Mouse (Mus musculus) ES-E14 (cell line): Measurements from ENCODE around the gene Nudt3. TPM values are rescaled to one million over a fixed set of nuclear protein-coding genes. Genes with fewer than 3 reads are reported as not detected.

Source experiments
- DNase-seq: peaks from one replicate; pipeline ENCODE4 v3.0.0-alpha.2; 2013; ENCODE audit warnings: low read depth, low spot score
- H3K27ac ChIP-seq: 2 replicates; pipeline ENCODE4 v1.5.1; 2012; ENCODE audit warnings: low read depth, mild to moderate bottlenecking, low read length, moderate library complexity, mixed read lengths; ENCODE audit not compliant: poor library complexity, insufficient read depth, severe bottlenecking
- H3K36me3 ChIP-seq: 2 replicates; pipeline ENCODE4 v1.6.1; 2012; ENCODE audit warnings: mild to moderate bottlenecking, low read length, moderate library complexity, mixed read lengths; ENCODE audit not compliant: control insufficient read depth, poor library complexity, insufficient read depth, severe bottlenecking
- H3K4me1 ChIP-seq, 2 experiments: fragments of 150-350 bp in 1 of 2; sonication (generic) in 1 of 2; 2 replicates each; pipeline ENCODE4 v1.6.1; 2012; ENCODE audit warnings: low read length in 2 of 2, mild to moderate bottlenecking in 1 of 2, mixed read lengths in 1 of 2; ENCODE audit not compliant: control insufficient read depth in 2 of 2, insufficient read depth in 2 of 2, poor library complexity in 1 of 2
- H3K4me3 ChIP-seq, 2 experiments: fragments of 150-350 bp in 1 of 2; sonication (generic) in 1 of 2; 2 replicates each; pipeline ENCODE4 v1.5.1; 2012; ENCODE audit warnings: low read length in 2 of 2, low read depth in 1 of 2, mild to moderate bottlenecking in 1 of 2, mixed read lengths in 1 of 2; ENCODE audit not compliant: insufficient read depth in 1 of 2, poor library complexity in 1 of 2, severe bottlenecking in 1 of 2
- H3K9ac ChIP-seq: 2 replicates; pipeline ENCODE4 v1.6.1; 2012; ENCODE audit warnings: low read depth, mild to moderate bottlenecking, low read length, mixed read lengths; ENCODE audit not compliant: poor library complexity, insufficient read depth, severe bottlenecking
- H3K9me3 ChIP-seq: fragments of 150-350 bp; sonication (generic); 2 replicates; pipeline ENCODE4 v1.6.1; 2012; ENCODE audit warnings: low read depth, mild to moderate bottlenecking, low read length; ENCODE audit not compliant: control insufficient read depth, insufficient read depth
- CHD2 ChIP-seq: IDR thresholded peaks from 2 replicates; pipeline ENCODE4 v1.6.1; 2014; ENCODE audit warnings: mild to moderate bottlenecking, low read depth, low read length, inconsistent platforms
- HCFC1 ChIP-seq: IDR thresholded peaks from 2 replicates; pipeline ENCODE4 v1.6.1; 2012; ENCODE audit warnings: low read length, inconsistent platforms, borderline replicate concordance; ENCODE audit not compliant: insufficient read depth
- MAFK ChIP-seq: IDR thresholded peaks from 2 replicates; pipeline ENCODE4 v1.6.1; 2014; ENCODE audit warnings: mild to moderate bottlenecking, low read depth, low read length, inconsistent platforms; ENCODE audit not compliant: insufficient read depth
- ZC3H11A ChIP-seq: IDR thresholded peaks from 2 replicates; pipeline ENCODE4 v1.6.1; 2012; ENCODE audit warnings: low read depth, mild to moderate bottlenecking, inconsistent platforms, low read length, borderline replicate concordance
- ZNF384 ChIP-seq: IDR thresholded peaks from 2 replicates; pipeline ENCODE4 v1.6.1; 2012; ENCODE audit warnings: low read depth, low read length, inconsistent platforms
- in situ Hi-C, 2 experiments: fragments of 600-800 bp; cut with MboI; formaldehyde crosslinking; loops; one replicate each; pipeline ENCODE4 v1.15.1; 2025; ENCODE audit warnings: low sequenced_read_pairs in 2 of 2, inconsistent platforms in 1 of 2; ENCODE audit not compliant: unreplicated experiment in 2 of 2
- total RNA-seq: library from RNA; depleted of rRNA; stranded (reverse); fragments of 300-350 nt; gene quantifications from 2 replicates; pipeline ENCODE4 v1.2.3, GENCODE M21; 2012

Nudt3 gene
- total RNA-seq, 1 experiment, result 97.9 TPM

DNA sequence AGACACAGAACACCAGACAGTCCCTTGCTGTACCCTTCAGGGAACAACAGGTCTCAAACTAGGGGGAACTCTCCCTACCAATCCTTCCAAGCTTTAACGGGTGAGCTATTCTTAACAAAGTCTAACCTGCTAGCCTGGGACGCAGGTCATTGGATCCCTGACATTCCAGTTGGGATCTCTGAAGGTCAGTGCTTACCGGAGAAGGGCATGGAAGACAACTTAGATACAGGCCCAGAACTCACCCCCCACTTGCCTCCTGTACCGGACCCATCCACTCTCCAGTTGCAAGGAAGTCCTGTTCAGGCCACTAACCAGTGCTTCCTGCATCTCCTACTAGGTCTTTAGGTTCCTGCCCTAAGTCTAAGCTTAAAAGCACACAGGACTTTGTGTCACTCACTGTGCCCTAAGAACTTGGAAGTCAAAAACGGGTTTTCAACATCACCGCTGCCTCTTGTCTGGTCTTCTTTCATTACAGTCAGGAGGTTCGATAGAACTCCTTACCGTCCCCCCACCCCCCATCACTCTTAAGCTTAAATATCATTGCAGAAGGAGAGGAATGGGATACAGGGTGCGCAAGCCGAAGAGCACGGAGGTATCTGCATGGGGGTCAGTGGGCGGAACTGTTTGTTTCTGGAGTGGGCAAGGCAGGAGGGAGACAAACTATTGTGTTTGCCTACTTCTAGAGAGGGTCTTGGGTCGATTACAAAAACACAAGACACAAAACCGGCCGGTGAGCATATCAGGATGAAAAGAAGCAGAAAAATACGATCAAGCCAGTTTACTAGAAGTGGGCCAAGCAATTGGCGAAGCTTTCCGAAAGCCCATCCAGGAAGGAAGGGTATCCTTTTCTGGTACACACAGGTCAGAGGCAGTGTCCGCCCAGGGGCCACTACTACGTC lies 69.0 kb downstream of the Nudt3 start:
- H3K9me3 ChIP-seq, result no peaks in the 10 kb centered on the region
- in situ Hi-C loops, result no loop called here
- H3K9ac ChIP-seq, result peak overlapping the region; percentile 97
- TF ChIP-seq CHD2 (no peak), HCFC1 (no peak), MAFK (no peak), ZC3H11A (no peak), ZNF384 (no peak)
- peak overlapping the region; percentile 99 for H3K27ac ChIP-seq
- DNase-seq, result no peak
- H3K36me3 ChIP-seq, result peaks cover 2% of the 10 kb centered on the region; the same call in 1 of the 2 replicates
- H3K4me3 ChIP-seq, result peak overlapping the region; percentile 76 to 83
- peaks cover 4 to 29% of the 10 kb centered on the region in 2 experiments for H3K4me1 ChIP-seq

DNA sequence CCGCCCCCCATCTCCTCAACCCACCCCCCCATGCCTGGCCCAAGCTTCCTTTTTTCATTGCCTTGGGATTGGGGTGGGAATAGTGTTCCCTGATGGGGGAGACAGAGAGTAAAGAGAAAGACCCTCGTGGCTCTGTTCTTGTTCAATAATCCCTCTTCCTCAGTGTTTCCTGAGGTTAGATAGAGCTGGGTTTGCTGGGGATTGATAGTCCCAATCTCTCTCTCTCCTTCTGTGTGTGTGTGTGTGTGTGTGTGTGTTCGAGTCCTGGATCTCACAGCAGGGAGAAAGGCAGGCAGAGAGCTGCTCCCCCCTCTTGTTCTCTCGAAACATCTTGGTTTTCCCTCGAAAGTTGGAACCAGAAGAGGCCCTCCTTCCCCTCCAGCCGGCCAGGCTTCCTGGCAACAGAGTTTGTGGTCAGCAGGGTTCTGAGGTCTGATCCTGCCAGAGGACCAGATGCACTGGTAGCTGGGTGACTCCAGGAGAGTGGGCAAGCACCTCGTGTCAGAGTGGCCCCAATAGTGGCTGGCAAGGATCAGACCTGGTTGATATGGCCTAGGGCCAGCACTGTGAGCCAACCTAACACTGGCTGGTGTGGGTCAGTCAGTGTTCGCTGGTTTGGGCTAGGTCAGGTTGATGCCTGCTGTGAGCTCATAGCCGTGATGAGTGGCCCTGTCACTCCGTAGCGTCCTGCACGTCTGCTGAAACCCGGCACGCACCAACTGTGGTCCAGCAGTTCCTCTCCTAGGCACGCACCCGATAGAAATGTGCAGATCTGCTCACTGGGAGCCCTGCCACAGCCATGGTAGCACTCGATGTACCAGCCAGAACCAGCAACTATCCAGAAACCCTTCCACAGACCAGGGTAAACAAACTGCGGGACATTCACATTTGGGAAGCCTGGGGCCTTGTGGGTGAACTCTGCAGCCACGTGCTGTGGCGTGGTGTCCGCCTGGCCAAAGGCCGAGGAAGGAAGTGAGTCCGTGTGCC lies 70.8 kb downstream of the Nudt3 start:
- Histone ChIP-seq H3K4me1 (peaks cover 4 to 31% of the 10 kb centered on the region in 2 experiments), H3K4me3 (no peak overlapping the region), H3K27ac (no peak overlapping the region), H3K9ac (peak overlapping the region; percentile 37; the same call in 1 of the 2 replicates), H3K36me3 (no peaks in the 10 kb centered on the region), H3K9me3 (no peaks in the 10 kb centered on the region)
- in situ Hi-C loops, result no loop called here
- TF ChIP-seq ZC3H11A (no peak), CHD2 (no peak), ZNF384 (no peak), MAFK (no peak)
- no peak for DNase-seq

DNA sequence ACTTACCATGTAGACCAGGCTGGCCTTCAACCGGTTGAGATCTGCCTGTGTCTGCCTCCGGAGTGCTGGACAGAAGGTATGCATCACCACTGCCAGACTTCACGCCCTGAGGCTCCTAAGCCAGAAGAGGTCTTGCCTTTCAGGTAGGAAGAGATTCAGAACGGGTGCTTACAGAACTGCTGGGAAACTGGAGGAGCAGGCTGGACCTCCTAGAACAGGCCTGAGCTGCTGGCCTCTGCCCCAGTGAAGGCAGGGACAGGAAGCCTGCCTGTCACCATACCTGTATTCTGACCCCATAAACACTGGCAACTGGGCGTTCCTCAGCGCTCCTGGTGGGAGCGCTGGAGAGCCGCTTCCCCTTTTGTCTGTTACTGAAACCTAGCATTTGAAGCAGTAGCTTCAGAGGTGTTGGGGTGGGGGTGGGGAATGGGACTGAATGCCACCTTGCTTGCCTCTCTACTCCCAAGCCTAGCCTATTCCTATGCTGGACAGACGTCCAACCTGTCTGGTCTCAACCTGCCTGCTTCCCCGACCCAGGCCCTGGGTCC lies 71.8 kb downstream of the Nudt3 start:
- in situ Hi-C loops, result no loop called here
- Histone ChIP-seq H3K4me3 (no peak overlapping the region), H3K4me1 (peaks cover 4 to 36% of the 10 kb centered on the region in 2 experiments), H3K27ac (0 out of 2 replicates have a peak overlapping the region, but pooled peaks have one; percentile 26), H3K9me3 (no peaks in the 10 kb centered on the region), H3K36me3 (no peaks in the 10 kb centered on the region), H3K9ac (peak overlapping the region; percentile 37; the same call in 1 of the 2 replicates)
- TF ChIP-seq MAFK (no peak), ZC3H11A (no peak), ZNF384 (no peak), CHD2 (no peak), HCFC1 (no peak)
- DNase-seq, result no peak

DNA sequence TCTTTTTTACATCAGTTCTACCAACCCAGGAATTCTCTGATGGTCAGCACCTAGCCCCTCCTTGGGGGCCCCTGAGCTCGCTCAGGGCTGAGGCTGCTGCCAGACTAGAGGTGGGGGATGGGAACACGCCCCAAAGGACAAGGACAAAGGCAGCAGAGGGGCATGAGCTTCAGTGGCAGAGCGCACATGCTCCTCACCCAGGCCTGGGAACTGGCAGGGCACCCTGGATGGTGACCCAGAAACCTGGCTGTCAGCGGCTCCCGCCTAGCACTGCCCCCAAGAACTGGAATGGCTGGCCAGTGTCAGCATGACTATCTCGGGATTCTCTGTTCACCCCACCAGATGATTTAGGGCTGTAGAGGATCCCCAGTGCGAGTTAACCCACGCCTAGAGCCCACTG lies 74.1 kb downstream of the Nudt3 start:
- no peak for TF ChIP-seq CHD2
- TF ChIP-seq HCFC1, result no peak
- no peak for TF ChIP-seq ZNF384
- TF ChIP-seq ZC3H11A, result no peak
- TF ChIP-seq MAFK, result no peak

More for the DNA sequence above, 74.1 kb downstream of the Nudt3 start:
- in situ Hi-C loops, result no loop called here
- H3K4me1 ChIP-seq, result peaks cover 2 to 43% of the 10 kb centered on the region in 2 experiments
- H3K9ac ChIP-seq, result no peak overlapping the region
- no peak overlapping the region for H3K4me3 ChIP-seq
- no peak overlapping the region for H3K27ac ChIP-seq
- no peaks in the 10 kb centered on the region for H3K9me3 ChIP-seq
- no peak for DNase-seq
- H3K36me3 ChIP-seq, result no peaks in the 10 kb centered on the region
